Mouse (Mus musculus) megakaryocyte, embryonic 14.5 days (primary cell): Measurements from ENCODE around the gene Ncaph2.

Experiments
- FLI1 ChIP-seq: IDR thresholded peaks from 2 replicates; pipeline ENCODE4 v1.6.1; 2012; ENCODE audit warnings: low read length, inconsistent platforms, mixed read lengths
- GATA1 ChIP-seq: IDR thresholded peaks from 3 replicates; pipeline ENCODE4 v1.6.1; 2012; ENCODE audit warnings: mixed read lengths, low read length, inconsistent platforms, borderline replicate concordance

- TF ChIP-seq GATA1 = no peak
- no peak for TF ChIP-seq FLI1
Measured at GRCm38 (mm10) chr15:89410118-89410517, 54.6 kb downstream of the Ncaph2 start, which contains the start of gene Syce3.
